Mouse (Mus musculus) ZHBTc4 (cell line): ENCODE data around the gene Metap1d.

Experiments used
- DNase-seq: peaks from one replicate; pipeline ENCODE4 v3.0.0-alpha.2; 2011; ENCODE audit warnings: low read depth, low spot score

Metap1d gene

DNA sequence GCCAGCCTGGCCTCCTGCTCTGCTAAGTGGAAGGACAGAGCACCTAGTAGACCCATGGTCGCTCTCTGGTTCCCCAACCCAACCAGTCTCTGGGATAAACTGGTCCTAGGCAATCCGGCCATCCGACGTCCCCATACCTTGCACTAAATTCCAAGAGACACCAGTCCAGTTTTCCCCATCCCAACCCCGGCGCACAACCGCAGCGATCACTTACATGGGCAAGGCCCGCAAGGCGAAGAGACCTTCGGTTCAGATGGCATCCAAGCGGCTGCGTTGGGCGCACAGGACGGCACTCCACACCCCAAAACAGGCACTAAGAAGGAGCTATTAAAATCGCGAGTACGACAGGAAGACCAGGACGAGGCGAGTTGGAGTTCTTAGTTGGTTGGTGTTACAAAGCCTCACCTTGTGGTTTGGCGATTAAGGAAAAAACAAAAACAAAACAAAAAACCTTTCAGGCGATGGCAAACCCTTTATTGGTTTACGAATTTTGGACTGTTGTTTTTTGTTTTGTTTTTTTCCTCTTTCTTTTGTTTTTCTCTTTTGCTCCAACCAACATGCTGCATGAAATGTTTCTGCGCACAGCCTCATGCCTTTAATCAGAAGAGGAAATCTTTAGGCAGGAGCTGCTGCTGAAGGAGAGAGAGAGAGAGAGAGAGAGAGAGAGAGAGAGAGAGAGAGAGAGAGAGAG lies 74.4 kb downstream of the Metap1d start:
- DNase-seq: peak; percentile 18

DNA sequence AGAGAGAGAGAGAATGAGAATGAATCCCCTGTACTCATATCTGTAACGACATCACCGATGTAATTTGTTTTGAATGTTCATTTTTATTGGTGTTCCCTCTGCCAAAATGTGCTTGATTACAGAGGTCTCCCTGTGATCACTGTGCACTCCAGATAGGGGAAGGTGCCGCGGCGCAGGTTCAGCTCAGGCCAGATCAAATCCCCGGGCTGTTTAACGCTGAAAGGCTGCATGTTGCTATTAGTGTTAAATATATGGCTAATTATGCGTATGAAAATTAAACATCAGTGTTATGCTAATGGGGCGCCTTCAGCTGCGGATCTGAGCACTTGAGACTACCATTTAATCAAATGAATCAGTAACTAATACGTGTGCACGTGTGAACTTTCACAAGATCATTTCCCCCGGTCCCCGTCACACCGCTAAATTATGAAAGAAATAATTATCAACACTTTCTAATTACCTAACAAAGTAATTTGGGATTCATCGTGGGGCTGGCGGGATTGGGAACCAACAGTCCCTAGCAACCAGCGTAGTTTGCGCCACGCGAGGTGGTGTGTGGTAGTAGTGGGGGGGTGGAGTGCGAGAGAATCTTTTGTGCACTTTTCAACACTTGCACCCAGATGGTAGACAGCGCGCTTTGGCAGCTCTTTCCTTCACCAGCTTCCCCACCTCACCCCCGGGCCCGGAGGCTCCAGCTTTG lies 75.1 kb downstream of the Metap1d start, which contains the start of gene Dlx1:
TSS of gene Dlx1 (plus strand) at position 100 of the 700 bp plus-strand sequence.
- peak; percentile 22 for DNase-seq

DNA sequence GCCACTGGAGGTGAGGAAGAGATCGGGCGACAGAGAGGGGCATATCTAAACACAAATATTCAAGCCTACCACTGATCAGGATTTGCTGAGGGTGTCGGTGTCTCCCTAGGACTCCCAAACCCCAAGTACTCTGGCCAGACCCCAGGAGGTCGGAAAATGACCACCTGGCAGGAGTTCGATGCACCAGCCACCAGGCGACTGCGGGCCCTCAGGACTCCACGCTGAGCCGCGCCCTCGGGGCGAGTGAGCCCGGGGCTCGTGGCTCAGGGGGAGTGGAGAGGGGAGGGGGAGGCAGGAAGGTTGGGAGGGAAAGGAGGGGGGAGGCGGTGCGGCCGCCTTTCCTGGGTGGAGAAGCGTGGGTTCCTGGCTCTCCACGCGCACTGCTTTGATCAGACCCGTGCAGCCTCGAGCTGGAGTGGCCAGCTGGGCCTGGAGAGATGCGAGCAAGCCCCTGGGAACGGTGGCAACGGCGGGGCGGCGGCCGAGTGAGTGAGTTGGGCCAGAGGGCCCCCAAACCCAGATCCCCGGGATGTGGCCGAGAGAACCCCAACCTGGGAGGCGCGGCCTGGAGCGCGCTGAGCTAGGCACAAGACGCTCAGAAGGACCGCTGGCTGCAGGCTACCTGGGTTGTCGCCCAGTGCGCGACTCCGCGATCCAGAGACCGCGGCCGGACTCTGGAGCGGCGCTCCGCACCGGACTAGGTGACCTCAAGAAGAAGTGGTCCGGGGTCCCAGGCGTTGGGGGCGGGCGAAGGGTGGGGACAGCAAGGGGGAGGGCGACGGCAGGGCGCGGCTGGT lies 75.8 kb downstream of the Metap1d start:
- DNase-seq: peak; percentile 75

DNA sequence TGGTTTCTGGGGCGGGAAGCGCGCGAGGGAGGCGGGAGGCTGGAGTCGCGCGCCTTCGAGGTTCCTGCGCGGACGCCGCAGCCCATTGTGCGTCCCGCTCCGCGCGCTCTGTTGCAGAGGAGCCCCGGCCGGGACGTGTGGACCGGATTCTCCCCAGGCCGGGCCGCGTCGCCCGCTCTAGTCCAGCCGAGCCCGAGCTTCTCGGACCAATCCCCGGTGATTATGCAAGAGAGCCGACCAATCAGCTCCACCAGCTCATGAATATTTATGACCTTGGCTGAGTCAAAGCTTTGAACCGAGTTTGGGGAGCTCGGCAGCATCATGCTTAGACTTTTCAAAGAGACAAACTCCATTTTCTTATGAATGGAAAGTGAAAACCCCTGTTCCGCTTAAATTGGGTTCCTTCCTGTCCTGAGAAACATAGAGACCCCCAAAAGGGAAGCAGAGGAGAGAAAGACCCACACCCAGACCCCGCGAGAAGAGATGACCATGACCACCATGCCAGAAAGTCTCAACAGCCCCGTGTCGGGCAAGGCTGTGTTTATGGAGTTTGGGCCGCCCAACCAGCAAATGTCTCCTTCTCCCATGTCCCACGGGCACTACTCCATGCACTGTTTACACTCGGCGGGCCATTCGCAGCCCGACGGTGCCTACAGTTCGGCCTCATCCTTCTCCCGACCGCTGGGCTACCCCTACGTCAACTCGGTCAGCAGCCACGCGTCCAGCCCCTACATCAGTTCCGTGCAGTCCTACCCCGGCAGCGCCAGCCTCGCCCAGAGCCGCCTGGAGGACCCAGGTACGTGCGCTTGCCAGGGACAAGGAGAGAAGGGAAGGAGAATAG lies 76.7 kb downstream of the Metap1d start:
- DNase-seq: peak; percentile 92

- DNase-seq: peak; percentile 57
Observed at GRCm38 (mm10) chr2:71530391-71531123, 77.5 kb downstream of the Metap1d start.

DNA sequence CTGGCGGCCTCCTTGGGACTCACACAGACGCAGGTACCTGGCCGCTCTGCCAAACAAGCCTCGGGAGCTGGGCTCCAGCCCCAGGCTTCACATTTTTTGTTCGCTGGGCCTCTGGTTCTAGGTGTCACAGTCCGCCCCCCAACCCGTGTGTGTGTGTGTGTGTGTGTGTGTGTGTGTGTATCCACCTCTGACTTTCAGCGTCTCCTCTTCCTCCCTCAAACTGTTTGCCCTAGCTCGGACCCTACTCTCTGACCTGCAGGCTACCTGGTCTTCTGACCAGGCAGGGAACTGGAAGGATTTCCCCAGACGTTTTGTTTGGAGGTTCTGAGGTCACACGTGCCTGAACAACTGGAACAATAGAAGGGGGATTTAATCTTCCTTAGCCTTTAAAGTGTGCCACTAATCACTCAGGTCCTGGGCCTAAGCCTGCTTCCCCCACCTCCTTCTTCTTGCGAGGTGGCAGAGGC lies 78.1 kb downstream of the Metap1d start:
- peak; percentile 26 for DNase-seq

DNA sequence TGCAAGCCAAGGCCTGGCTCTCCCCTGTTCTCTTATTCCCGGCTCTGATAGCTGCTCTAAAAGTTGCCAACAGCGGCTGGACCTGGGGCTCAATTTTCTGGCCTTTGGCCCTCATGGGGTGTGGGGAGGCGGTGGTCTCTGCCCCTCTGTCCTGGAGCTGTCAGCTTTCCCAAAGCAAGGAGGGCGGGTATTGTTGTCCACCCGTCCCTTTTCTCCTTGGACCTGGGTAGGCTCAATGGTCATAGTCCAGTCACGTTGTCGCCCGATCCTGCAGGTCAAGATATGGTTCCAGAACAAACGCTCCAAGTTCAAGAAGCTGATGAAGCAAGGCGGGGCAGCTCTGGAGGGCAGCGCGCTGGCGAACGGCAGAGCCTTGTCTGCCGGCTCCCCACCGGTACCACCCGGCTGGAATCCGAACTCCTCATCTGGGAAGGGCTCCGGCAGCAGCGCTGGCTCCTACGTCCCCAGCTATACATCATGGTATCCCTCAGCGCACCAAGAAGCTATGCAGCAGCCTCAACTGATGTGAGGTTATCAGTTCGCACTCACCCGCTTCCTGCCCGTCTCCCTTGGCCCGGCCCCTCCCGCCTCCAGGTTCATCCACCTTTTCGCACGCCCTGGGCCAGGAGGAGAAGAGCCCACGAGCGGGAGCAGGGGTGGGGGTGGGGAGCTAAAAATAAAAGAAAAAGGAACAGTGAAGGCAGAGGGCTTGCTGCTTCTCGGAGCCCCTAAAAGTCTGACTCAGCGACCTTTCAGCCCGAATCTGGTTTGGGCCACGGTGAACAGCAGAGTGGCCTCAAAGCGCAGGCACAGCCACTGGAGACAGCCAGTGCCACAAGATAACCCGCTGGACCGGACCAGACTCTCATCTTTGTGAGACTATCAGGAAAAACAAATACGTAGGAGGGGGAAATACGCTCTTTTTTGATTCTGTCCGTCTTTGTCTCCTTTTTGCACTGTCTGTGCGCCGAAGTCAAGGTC lies 79.2 kb downstream of the Metap1d start:
- DNase-seq: peak; percentile 47

DNA sequence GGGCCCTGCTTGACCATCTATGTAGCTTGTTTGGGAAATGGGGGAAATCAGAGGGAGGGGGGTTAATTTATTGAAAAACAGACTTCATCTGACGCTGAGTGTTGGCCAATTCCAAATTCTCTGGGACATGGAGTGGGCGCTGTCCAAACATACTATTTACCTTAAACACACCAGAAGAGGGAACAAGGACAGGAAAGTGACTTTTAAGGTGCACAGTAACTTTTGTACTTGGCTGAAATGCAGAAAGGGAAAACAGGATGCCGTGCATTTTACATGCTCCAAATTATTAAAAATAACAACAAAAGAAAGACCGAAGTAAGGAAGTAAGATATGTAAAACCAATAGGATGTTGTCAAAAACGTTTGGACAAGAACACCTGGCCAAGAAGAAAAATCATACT lies 80.0 kb downstream of the Metap1d start:
- DNase-seq: no peak

- peak; percentile 62 for DNase-seq
Observed at GRCm38 (mm10) chr2:71534242-71535052, 81.4 kb downstream of the Metap1d start.

DNA sequence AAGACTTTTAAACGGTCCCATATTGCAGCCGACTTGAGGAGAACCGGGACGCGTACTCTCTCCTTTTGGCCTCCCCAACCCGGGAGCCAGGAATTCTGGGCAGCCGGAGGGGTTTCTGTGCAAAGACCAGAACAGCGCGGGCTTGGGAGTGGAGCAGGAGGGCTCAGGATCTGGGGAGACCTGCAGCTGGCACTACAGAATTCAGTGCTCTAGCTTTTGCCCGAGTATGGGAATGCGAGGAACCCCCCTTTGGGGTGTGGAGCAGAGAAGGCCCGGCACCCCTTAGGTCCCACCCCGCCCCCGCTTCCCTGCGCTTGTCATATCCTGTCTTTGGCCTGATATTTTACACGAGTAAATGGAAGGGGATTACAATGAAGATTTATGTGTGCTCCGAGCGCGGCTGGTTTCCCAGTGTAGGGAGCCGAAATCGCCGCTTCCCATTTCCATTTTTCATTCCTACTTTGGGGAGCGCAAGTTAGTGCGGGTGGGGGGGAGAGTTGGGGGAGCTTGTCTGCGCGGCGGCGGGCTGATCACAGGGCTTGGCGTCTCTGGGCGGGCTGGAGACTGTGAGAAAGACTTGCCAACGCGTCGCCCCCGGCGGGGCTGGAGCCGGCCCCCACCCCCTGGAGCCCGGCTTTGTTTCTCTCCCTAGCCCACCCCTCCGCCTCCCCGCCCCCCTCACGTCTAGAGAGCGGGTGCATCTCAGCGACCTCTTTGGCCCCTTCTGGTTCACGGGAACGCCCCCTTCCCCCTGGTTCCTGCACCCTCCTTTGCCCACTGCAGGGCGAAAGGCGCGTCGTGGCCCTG lies 87.7 kb downstream of the Metap1d start:
- peak; percentile 49 for DNase-seq

GRCm38 (mm10) chr2:71541418-71542226 lies 88.5 kb downstream of the Metap1d start:
- DNase-seq: peak; percentile 39

GRCm38 (mm10) chr2:71542227-71542815 lies 89.2 kb downstream of the Metap1d start:
- DNase-seq: no peak

- peak; percentile 79 for DNase-seq
Observed at GRCm38 (mm10) chr2:71542816-71543301, 89.8 kb downstream of the Metap1d start.

DNA sequence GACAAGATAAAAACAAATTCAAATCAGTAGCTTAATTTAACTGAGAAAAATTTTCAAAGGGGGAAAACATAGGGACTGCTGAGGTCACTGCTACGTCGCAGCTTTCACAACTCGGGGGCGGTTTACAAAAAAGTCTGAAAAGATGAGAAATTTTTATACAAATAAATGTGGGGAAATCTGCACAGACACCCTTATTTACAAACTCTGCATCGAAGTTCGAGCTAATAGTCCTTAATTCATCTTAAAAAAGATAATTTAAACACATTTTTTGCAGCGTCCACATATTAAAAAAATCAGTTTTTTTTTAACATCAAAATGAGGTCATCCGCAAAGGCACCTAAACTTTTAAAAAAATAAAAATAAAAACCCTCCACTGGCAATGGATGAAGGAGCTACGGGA lies 90.5 kb downstream of the Metap1d start:
- DNase-seq: no peak

GRCm38 (mm10) chr2:71543948-71544347 lies 90.9 kb downstream of the Metap1d start:
- no peak for DNase-seq
